Mouse (Mus musculus) C2C12 (cell line): ENCODE data around the gene Clec12a.

Experiments
- CTCF ChIP-seq: IDR thresholded peaks from one replicate; pipeline ENCODE4 v1.5.1; 2011; ENCODE audit not compliant: control insufficient read depth, insufficient read depth, insufficient read length
- FOSL1 ChIP-seq: IDR thresholded peaks from one replicate; pipeline ENCODE4 v1.8.0; 2011; ENCODE audit warnings: mild to moderate bottlenecking, low read length; ENCODE audit not compliant: poor library complexity, insufficient read depth, severe bottlenecking
- MAX ChIP-seq: IDR thresholded peaks from one replicate; pipeline ENCODE4 v1.6.1; 2011; ENCODE audit warnings: mild to moderate bottlenecking, control low read depth

DNA sequence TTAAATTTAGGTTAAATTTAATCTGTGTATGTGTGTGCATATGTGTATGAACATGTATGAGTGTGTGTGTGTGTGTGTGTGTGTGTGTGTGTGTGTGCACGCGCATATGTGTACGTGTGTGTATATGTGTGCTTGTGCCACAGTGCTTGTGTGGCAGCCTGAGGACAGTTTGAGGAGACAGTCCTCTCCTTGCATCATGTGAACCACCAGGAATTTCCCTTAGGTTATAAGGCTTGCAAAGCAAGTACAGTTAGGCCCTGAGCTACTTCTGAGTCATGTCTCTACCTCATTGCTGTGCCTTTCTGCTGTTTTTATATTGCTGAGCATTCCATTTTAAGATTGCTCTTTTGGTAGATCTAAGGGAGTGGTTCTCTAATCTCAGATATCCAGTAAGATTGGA lies 8.6 kb downstream of the Clec12a start:
- TF ChIP-seq CTCF (no peak), MAX (no peak), FOSL1 (no peak)
